Mouse (Mus musculus) CH12.LX (cell line): ENCODE results near the gene Myh11.

ENCODE experiments used
- CTCF ChIP-seq, 2 experiments: IDR thresholded peaks in 1 of 2; conservative IDR thresholded peaks in 1 of 2; 2 replicates each; pipeline ENCODE4 v1.5.1; 2011 to 2012; ENCODE audit warnings: low read depth in 2 of 2, low read length in 2 of 2, improper control_type of control experiment in 1 of 2, inconsistent platforms in 1 of 2, mild to moderate bottlenecking in 1 of 2, moderate library complexity in 1 of 2
- E2F4 ChIP-seq: IDR thresholded peaks from 2 replicates; pipeline ENCODE4 v1.6.1; 2011; ENCODE audit warnings: low read depth, low read length, improper control_type of control experiment; ENCODE audit not compliant: insufficient replicate concordance
- EP300 ChIP-seq: IDR thresholded peaks from 2 replicates; pipeline ENCODE4 v1.6.1; 2011; ENCODE audit warnings: low read length, improper control_type of control experiment
- IRF4 ChIP-seq: IDR thresholded peaks from 2 replicates; pipeline ENCODE4 v1.6.1; 2014; ENCODE audit warnings: low read depth, mild to moderate bottlenecking, inconsistent platforms, low read length, improper control_type of control experiment
- NRF1 ChIP-seq: IDR thresholded peaks from 2 replicates; pipeline ENCODE4 v1.6.1; 2014; ENCODE audit warnings: low read depth, mild to moderate bottlenecking, inconsistent platforms, low read length, improper control_type of control experiment, moderate library complexity
- POLR2A ChIP-seq: IDR thresholded peaks from 2 replicates; pipeline ENCODE4 v1.6.1; 2011; ENCODE audit warnings: low read depth, mild to moderate bottlenecking, improper control_type of control experiment, low read length
- USF1 ChIP-seq: IDR thresholded peaks from 2 replicates; pipeline ENCODE4 v1.6.1; 2014; ENCODE audit warnings: low read depth, mild to moderate bottlenecking, inconsistent platforms, low read length, improper control_type of control experiment
- ZC3H11A ChIP-seq: IDR thresholded peaks from 2 replicates; pipeline ENCODE4 v1.6.1; 2012; ENCODE audit warnings: low read depth, mild to moderate bottlenecking, inconsistent platforms, low read length, improper control_type of control experiment
- ZMIZ1 ChIP-seq: IDR thresholded peaks from 2 replicates; pipeline ENCODE4 v1.6.1; 2012; ENCODE audit warnings: low read depth, mild to moderate bottlenecking, inconsistent platforms, low read length, improper control_type of control experiment
- ZNF384 ChIP-seq: IDR thresholded peaks from 2 replicates; pipeline ENCODE4 v1.6.1; 2012; ENCODE audit warnings: low read depth, low read length, improper control_type of control experiment, inconsistent platforms

DNA sequence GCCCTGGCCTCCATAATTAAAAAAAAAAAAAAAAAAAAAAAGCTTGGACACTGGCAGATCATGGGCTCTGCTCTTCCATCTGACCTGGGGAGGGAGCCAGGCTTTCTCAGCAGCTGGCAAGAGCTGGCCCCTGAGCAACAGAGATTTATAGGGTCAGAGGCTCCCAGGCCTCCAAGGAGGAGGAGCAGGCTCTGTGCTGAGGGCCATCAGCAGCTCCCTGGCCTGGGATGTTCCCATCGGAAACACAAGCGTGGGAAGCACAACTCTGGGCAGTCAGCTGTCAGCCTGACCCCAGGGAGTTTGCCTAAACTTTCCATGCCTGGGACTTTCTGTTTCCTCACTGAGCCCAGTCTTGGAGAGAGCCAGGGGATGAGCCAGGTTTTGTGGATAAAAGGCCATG is 32.3 kb downstream of the Myh11 start:
- TF ChIP-seq CTCF (conservative IDR thresholded peaks at IDR 0.05 in 1 of 2, IDR thresholded peaks at IDR 0.05 in 1 of 2; ENCODE audit: low read depth in 2 of 2, low read length in 2 of 2) (no peak), ZC3H11A (no peak), EP300 (no peak), POLR2A (no peak), IRF4 (no peak), ZNF384 (no peak), NRF1 (no peak), ZMIZ1 (no peak), E2F4 (no peak), USF1 (no peak)
